Mouse (Mus musculus): ENCODE results near the gene Map3k5. TPM values are rescaled to one million over a fixed set of nuclear protein-coding genes. Genes with fewer than 3 reads are reported as not detected.
A peak's percentile ranks its signal among the peaks of the same experiment; 100 is the strongest.

The Map3k5 gene
- polyA plus RNA-seq, 1 experiment, result 3.9 TPM

DNA sequence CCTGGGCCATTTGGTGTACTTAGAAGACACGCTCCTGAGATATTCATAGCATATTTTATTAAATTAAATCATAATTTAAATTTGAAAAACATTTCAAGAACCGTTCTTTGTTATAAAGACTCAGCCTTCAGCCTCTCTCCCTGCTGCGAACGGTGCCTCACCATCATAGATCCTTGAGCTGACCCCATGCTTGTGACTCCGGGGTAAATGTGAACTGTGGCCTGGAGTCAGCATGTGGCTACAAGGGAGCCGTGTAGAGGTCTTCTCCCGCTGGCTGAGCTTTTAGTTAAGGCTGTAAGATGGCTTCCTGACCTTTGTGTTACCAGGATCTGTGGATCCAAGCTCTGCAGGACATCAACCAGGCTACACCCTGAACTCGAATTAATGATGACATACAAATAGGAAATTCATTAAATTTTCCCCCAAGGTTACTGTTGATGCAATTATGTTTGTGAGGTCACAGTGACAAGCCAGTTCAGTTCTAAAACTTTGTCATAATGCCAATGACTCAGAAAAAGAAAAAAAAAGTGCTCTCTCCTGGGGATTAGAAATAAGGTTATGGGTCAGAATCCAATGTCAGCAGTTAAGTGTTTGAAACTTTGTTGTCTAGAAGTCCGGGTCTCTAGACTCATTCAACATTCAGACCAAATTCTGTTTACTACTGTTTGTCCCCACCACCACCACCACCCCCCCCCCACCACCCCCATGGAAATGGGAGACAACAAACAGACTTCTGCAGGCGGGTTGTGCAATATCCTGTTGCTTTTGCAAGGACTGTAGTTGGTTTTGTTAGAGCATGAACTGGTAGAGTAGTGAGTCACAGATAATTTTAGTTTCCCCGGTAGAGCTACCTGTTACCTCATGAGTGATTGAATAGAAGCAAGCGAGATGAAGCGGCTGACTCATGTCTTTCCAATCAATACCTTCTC is 142.5 kb downstream of the Map3k5 start:
- DNase-seq (ENCODE audit: low read depth, low spot score), result no peak
- WGBS, result 71% methylated on average over 13 of the region's 13 CpGs

DNA sequence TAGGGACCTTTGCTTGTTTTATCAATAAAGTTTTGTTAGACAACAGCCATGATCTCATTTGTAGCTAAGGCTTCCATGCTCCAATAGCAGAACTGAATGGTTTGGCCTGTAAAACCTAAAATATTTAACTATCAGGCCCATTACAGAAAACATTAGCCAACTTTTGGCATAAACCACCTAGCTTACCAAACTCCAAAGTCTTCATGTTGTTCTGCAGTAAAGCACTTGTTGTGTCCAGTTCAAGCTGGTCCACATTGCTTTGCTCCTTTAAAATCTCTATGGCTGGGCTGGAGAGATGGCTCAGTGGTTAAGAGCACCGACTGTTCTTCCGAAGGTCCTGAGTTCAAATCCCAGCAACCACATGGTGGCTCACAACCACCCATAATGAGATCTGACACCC is 144.1 kb downstream of the Map3k5 start:
- 99% methylated on average over 2 of the region's 2 CpGs for WGBS
- DNase-seq (ENCODE audit: low read depth, low spot score), result no peak

DNA sequence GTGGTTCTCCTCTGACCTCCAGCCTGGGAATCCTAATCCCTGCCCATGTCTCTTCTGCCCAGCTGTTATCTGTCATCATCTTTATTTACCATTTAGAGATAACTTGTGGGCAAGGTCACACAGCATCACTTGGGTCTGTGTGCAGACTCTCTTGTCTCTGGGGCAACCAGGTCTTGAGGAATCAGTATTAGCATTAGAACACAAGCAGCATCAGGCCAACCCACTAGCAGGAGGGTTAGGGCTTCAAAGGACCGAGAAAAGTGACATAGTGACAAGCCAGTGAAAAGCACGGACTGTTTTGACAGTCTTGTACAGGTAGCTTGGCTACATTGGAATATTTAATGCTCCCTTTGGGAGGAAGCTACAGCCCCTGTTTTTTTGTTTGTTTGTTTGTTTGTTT is 153.6 kb downstream of the Map3k5 start:
- no peak for DNase-seq (ENCODE audit: low read depth, low spot score)
- 92% methylated on average over 2 of the region's 2 CpGs for WGBS

GRCm38 (mm10) chr10:20089026-20089425 is 154.8 kb downstream of the Map3k5 start:
- no peak for DNase-seq (ENCODE audit: low read depth, low spot score)
- 53% methylated on average over 3 of the region's 3 CpGs for WGBS

GRCm38 (mm10) chr10:20090171-20090570 is 155.9 kb downstream of the Map3k5 start:
- WGBS, result 95% methylated on average over 11 of the region's 11 CpGs
- DNase-seq (ENCODE audit: low read depth, low spot score), result no peak

GRCm38 (mm10) chr10:20091416-20091815 is 157.1 kb downstream of the Map3k5 start:
- WGBS, result 81% methylated on average over 2 of the region's 2 CpGs
- DNase-seq (ENCODE audit: low read depth, low spot score), result no peak

DNA sequence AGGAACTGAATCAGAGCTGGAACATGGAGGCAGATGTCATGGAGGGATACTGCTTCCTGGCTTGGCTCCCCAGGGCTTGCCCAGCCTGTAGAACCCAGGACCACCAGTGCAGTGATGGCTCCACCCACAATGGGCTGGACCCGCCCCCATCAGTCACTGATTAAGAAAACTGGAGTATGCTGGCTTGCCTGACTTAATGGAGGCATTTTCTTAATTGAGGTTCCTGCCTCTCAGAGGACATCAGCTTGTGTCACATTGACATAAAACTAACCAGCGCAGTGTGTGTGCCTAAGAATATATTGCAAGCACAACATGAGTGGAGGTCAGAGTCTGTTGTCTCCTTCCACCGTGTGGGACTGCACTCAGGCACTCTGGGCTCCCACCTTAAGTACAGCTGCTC is 158.1 kb downstream of the Map3k5 start:
- DNase-seq (ENCODE audit: low read depth, low spot score), result no peak
- WGBS, result 86% methylated on average over 3 of the region's 3 CpGs

DNA sequence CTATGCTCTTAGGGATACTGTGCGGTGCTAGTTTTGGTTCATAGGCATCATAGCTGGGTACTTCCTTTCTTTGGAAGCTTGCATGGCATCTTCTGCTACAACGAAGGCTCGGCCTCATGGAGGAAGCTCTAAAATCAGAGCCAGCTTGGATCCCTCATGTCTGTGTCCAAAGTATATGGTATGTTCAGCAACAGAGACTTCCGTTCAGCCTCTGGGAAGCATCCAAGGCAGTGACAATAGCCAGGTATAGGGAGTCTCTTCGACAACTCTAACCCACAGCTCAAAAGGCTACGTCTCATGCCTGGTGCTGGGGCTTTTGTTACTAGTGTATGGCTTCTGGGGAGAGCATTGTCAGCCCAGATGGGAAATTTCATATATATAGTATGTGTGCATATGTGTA is 167.2 kb downstream of the Map3k5 start:
- no peak for DNase-seq (ENCODE audit: low read depth, low spot score)
- WGBS, result 93% methylated on average over 6 of the region's 6 CpGs

DNA sequence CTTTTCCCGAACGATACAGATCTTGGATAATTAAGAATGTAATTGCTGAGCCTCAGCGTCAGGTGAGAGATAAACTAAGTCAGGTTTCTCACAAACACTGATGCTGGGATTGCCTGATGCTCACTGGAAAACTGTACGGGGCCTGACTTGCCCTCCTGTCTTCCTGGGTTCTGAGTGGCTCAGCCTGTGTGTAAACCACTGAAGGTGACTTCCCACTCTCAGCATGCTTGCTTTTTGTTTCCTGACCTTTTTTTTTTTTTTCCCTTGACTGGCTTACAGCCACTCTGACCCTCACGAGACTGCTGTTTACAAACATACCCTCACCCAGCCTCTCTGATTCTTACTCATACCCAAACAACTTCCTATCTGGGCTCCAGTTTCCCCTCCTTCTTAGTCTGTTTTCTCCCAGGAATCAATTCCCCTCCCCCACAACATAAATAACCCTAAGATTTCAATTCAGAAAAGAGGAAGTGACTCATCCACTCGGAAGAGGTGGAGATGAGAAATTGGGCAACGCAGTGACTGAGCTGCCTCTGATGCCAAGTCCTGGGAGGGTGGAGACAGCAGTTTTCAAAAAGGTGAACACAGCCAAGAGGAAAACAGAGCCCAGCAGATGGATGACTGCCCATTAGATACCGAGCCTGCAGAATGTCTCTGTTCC is 170.1 kb downstream of the Map3k5 start:
- no peak for DNase-seq (ENCODE audit: low read depth, low spot score)

DNA sequence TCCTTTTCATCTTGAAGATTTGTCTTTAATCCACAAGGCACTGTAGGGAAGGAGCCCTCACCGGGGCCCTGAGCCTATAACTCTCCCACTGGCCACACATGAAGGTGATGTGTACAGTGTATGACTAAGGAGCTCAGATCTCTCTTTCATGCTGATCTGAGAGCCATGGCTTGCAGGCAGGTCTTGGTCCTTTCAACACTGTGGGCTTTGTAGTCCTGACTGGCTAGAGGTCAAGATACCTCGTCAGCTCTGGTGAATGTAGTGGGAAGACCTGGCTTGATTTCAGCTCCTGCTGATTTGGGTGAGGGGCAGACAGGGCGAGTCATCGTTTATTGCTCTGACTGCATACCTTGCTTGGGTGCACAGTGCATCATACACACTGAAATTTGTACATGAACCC is 171.3 kb downstream of the Map3k5 start:
- 67% methylated on average over 4 of the region's 4 CpGs for WGBS
- no peak for DNase-seq (ENCODE audit: low read depth, low spot score)

More for the DNA sequence above, 170.1 kb downstream of the Map3k5 start:
- 39% methylated on average over 8 of the region's 8 CpGs for WGBS

DNA sequence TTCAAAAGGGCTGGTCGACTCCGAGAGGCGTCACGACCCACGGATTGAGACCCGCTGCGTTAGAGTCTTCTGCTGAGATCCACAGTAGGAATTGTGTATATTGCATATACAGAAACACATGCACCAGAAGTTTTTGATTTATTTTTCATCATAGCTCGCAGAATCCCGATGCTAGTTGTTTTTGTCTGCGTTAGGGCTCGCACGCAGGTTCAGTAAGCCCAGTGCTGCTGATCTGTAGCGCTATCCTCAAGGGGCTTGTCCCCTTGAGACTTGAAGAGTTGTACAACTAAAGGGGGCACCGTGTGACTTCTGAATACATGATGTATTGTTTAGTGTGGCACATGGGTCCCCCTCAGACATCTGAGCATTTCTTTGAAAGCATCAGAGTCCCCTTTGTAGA is 172.8 kb downstream of the Map3k5 start:
- WGBS, result 97% methylated on average over 14 of the region's 14 CpGs
- DNase-seq (ENCODE audit: low read depth, low spot score), result no peak

- WGBS, result 90% methylated on average over 5 of the region's 5 CpGs
- DNase-seq (ENCODE audit: low read depth, low spot score), result no peak
Measured at GRCm38 (mm10) chr10:20111508-20111907, 177.2 kb downstream of the Map3k5 start.

DNA sequence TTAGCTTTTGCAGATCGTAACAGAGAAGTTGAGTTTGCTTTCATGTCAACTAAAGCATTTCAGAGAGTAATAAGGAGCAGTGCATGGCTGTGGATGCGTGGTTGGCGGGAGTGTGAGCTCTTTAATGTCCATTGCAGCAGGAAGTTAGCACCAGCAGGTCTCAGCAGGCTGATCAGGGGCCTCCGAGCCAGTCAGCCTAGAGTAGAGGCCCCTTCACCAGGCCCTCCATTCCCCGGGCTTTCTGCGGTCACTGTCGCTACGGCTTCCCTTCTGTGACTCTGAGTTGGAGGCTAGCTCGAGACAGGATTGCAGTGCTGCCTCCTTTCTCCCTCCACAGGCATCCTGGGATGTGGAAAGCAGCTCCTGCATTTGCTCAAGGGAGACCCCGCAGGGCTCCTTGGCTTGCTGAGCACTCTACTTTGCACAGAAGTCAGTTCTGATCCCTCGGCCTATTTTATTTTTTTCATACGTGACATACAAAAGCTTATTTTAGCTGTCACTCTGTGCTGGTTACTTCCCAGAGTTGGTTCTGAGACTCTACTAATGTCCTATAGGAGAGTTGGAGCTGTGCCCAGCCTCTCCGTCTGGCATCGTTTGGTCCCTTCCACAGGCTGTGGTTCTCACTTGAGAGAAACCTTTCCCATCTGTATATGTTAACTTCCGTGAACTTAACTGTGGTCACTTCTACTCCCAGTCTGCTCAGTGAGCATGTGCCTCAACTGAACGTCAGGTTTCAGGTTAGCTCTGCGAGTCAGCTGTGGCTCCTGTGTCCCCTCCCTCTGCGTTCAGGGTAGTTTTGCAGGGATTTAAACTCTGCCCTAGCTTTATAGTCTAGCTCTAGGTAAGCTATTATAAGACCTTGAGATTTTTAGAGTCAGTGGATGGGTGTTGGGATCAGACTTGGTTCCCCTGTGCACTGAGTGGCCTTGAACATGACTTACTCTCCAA is 178.0 kb downstream of the Map3k5 start:
- WGBS, result 88% methylated on average over 18 of the region's 18 CpGs
- no peak for DNase-seq (ENCODE audit: low read depth, low spot score)

- WGBS, result 79% methylated on average over 15 of the region's 15 CpGs
- DNase-seq (ENCODE audit: low read depth, low spot score), result no peak
Measured at GRCm38 (mm10) chr10:20119504-20120425, 185.5 kb downstream of the Map3k5 start.

DNA sequence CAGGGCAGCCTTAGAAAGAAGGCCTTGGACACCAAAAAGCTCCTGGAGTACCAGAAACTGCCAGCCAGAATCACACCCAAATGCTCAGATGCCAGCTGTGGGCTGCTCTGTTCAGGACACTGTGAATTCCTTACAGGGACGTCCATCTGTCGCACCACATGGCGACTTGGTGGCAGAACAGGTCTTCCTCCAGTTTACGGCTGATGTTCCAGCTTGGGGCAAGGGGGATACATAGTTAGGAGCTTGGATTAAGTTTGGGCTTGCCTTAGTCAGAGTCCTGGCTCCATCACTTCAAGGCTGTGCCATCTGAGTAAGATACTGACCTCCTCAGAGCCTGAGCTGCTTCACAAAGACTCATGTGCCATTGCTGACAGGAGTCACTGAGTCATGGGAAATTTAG is 187.7 kb downstream of the Map3k5 start:
- WGBS, result 92% methylated on average over 4 of the region's 4 CpGs
- no peak for DNase-seq (ENCODE audit: low read depth, low spot score)

DNA sequence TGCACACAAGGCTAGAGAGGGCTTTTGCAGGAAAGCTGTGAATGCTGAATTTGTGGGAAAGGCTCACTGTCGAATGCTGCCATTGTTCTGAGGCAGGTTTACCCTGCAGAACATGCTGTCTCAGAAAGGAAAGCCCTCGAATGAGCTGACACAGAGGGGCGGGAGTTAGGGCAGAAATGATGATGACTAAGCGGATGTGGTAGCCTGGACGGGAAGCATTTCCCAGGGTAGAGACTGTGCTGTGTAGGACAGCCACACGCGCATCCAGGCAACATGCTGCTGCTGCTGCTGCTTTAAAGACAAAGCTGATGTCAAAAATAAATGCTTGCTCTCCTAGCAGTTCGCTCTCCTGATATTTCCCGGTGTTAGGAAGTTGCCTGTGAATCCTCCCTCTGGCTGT is 189.1 kb downstream of the Map3k5 start:
- DNase-seq (ENCODE audit: low read depth, low spot score), result no peak
- WGBS, result 44% methylated on average over 9 of the region's 9 CpGs

- no peak for DNase-seq (ENCODE audit: low read depth, low spot score)
- 89% methylated on average over 12 of the region's 12 CpGs for WGBS
Measured at GRCm38 (mm10) chr10:20124576-20124975, 190.3 kb downstream of the Map3k5 start.

GRCm38 (mm10) chr10:20125226-20125625 is 191.0 kb downstream of the Map3k5 start:
- peak; percentile 38 for DNase-seq (ENCODE audit: low read depth, low spot score)
- 34% methylated on average over 4 of the region's 4 CpGs for WGBS

All from large intestine, adult 2 months (tissue).